Mouse (Mus musculus) kidney, embryonic 15.5 days (tissue): ENCODE measurements at regions not wholly inside any gene's neighbourhood (a gene's known extent, or its start where the extent isn't known, plus 50 kb on each side); places are given as distances from the start of the nearest gene placed in this dataset.

Experiments
- ATAC-seq: fragments of 200-750 bp; cut with Nextera tagmentation; replicated peaks from 2 replicates; pipeline ENCODE4 v1.8.0; 2017; ENCODE audit warnings: moderate TSS enrichment; ENCODE audit not compliant: low FRiP score
- H3K27ac ChIP-seq: fragments of 300-500 bp; sonication (generic); 2 replicates; pipeline ENCODE4 v1.5.1; 2015; ENCODE audit warnings: mild to moderate bottlenecking, inconsistent platforms
- H3K27me3 ChIP-seq: fragments of 300-500 bp; sonication (generic); 2 replicates; pipeline ENCODE4 v1.6.1; 2015; ENCODE audit warnings: inconsistent platforms
- H3K36me3 ChIP-seq: fragments of 300-500 bp; sonication (generic); 2 replicates; pipeline ENCODE4 v1.6.1; 2015; ENCODE audit warnings: inconsistent platforms
- H3K4me1 ChIP-seq: fragments of 300-500 bp; sonication (generic); 2 replicates; pipeline ENCODE4 v1.6.1; 2015; ENCODE audit warnings: inconsistent platforms
- H3K4me2 ChIP-seq: fragments of 300-500 bp; sonication (generic); 2 replicates; pipeline ENCODE4 v1.6.1; 2015; ENCODE audit warnings: moderate library complexity, mild to moderate bottlenecking, inconsistent platforms
- H3K4me3 ChIP-seq: fragments of 300-500 bp; sonication (generic); replicated peaks from 2 replicates; pipeline ENCODE4 v1.5.1; 2015; ENCODE audit warnings: mild to moderate bottlenecking, inconsistent platforms
- H3K9ac ChIP-seq: fragments of 300-500 bp; sonication (generic); 2 replicates; pipeline ENCODE4 v1.6.1; 2015; ENCODE audit warnings: mild to moderate bottlenecking, inconsistent platforms
- H3K9me3 ChIP-seq: fragments of 300-500 bp; sonication (generic); replicated peaks from 2 replicates; pipeline ENCODE4 v1.6.1; 2016; ENCODE audit warnings: inconsistent platforms
- WGBS: fragments of 180-500 bp; shearing (Covaris S2); methylation state at CpG from one replicate; pipeline ENCODE4 v1.1.7; 2015; ENCODE audit warnings: mixed read lengths; 5-methylcytosine and 5-hydroxymethylcytosine counted together

DNA sequence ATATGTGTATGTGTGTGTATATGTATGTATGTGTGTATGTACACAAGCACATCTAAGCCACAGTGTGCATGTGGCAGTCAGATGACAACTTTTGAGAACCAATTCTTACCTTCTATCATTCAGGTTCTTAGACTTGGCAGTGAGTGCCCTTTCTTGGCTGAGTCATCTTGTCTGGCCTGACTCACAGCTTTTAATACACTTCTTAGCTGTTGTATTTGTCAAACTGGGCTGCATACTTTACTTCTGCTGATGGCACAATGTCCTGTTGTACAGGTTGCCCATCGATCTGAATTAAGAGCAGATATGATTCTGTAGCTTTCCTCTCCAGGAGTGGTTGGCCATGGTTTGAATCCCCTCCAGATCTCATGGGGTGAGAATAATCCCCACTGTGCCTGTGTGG is 139.1 kb upstream of the Zfp648 start:
- no peaks in the 10 kb centered on the region for H3K9me3 ChIP-seq
- no peak overlapping the region for H3K4me3 ChIP-seq
- no peaks in the 10 kb centered on the region for H3K36me3 ChIP-seq
- no peak overlapping the region for H3K27ac ChIP-seq
- ATAC-seq: no peak
- no peaks in the 10 kb centered on the region for H3K4me1 ChIP-seq
- no peak overlapping the region for H3K4me2 ChIP-seq
- H3K9ac ChIP-seq: no peak overlapping the region
- no peaks in the 10 kb centered on the region for H3K27me3 ChIP-seq
- WGBS: 89% methylated on average over 1 of the region's 1 CpGs

DNA sequence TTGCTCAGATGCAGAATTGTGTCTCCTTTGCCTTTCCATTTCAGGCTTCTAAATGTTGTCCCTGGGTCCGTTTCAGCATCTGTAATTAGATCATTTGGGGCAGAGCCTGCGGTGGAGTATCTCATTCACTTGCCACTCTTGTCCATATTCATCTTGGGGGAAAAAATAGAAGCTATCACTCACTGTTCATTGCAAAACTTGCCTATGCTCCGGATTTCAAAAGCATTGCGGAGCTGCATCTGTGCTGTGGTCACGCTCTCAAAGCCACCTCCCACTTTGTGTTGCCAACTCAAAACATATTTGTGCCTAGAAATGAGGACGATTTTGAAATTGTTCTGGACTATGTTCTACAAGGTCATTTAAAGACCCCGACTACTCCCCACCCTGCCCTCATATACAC is 138.3 kb upstream of the Zfp648 start:
- no peaks in the 10 kb centered on the region for H3K36me3 ChIP-seq
- no peak overlapping the region for H3K27ac ChIP-seq
- no peaks in the 10 kb centered on the region for H3K27me3 ChIP-seq
- no peak overlapping the region for H3K4me3 ChIP-seq
- no peak for ATAC-seq
- no peaks in the 10 kb centered on the region for H3K4me1 ChIP-seq
- WGBS: 86% methylated on average over 7 of the region's 7 CpGs
- H3K4me2 ChIP-seq: no peak overlapping the region
- no peaks in the 10 kb centered on the region for H3K9me3 ChIP-seq
- no peak overlapping the region for H3K9ac ChIP-seq

DNA sequence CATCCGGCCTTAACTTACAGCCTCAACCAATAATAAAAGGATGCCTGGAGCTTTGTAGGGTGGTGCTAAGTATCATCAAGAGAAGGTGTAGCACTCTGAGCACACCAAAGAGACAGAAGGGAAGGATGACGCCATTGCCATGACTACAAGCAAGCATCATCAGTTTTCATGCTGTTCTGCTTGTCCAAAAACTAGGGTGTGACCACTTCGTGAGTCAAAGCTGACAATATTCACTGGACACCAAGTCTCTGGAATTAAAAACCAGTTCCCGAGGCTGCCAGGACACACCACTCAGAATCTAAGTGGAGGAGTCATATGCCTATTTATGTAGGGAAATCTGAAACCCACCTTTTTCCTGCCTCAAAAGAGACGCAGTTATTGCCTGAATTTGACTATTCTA is 136.4 kb upstream of the Zfp648 start:
- H3K4me3 ChIP-seq: no peak overlapping the region
- ATAC-seq: no peak
- H3K36me3 ChIP-seq: no peaks in the 10 kb centered on the region
- H3K27me3 ChIP-seq: no peaks in the 10 kb centered on the region
- H3K4me2 ChIP-seq: no peak overlapping the region
- no peaks in the 10 kb centered on the region for H3K9me3 ChIP-seq
- 81% methylated on average over 5 of the region's 5 CpGs for WGBS
- no peaks in the 10 kb centered on the region for H3K4me1 ChIP-seq
- H3K27ac ChIP-seq: no peak overlapping the region
- H3K9ac ChIP-seq: no peak overlapping the region

DNA sequence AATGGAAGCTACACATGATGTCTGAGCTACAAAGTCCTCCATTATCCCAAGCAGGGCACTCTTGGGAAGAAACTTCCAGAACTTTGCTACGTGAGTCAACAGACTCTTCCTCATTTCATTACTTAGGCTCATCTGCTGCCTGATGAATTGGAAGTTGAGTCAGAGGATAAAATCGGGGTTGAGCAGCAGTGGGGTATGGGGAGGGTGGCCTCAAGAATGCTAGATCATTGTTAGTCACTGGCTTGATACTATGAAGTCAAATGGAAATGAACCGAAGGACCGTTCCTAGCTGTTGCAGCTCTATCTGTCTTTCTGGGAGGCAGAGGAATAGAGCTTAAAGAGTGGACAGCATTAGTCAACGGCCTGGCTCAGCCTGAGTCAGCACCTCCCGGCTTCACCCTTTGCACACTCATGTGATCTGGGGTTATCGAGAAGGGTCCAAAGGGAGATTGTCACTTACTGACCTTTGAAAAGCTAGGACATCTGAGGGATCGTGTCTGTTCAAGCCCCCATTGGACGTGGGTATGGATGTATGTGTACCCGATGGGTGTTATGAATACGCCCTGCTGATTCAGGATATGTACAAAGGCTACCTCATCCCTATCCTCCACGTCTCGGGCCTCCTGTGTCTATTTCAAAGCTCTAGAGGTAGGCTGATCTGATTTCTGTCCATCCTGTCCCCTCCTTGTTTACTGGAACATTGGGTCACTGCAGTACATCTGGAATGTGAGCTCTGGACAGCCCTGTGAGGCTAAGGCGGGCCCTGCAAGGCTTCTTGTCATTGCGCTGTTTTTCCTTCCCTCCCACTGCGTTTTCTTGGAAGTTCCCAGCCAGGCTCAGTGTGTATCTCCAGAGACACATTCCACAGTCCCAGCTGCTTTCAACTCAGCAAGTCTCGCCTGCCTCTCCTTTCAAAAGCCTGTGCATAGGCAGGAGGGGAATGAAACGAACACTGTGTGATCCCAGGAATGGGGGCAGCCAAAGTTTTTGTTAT is 135.4 kb upstream of the Zfp648 start:
- no peak overlapping the region for H3K4me3 ChIP-seq
- no peak overlapping the region for H3K27ac ChIP-seq
- no peak for ATAC-seq
- no peak overlapping the region for H3K4me2 ChIP-seq
- no peaks in the 10 kb centered on the region for H3K36me3 ChIP-seq
- no peak overlapping the region for H3K9ac ChIP-seq
- H3K4me1 ChIP-seq: no peaks in the 10 kb centered on the region
- H3K27me3 ChIP-seq: no peaks in the 10 kb centered on the region
- 74% methylated on average over 18 of the region's 18 CpGs for WGBS
- no peaks in the 10 kb centered on the region for H3K9me3 ChIP-seq

DNA sequence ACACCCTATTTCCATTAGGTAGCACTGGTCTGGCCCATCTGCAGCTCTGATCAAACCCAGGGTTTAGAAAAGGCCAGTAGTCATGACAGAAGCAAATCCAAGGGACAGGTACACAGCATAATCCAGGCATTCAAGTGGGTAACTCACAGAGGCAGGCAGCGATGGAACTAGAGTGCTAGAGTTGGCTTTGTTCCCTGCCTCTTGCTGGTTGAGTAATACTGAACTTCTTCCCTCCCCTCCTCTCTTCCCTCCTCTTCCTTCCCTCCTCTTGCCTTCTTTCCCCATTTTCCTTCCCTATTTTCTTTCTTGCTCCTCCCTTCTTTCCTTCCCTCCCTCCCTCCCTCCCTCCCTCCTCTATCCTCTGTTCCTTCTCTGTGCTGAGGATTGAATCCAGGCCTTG is 133.1 kb upstream of the Zfp648 start:
- Histone ChIP-seq H3K9ac (no peak overlapping the region), H3K27me3 (no peaks in the 10 kb centered on the region), H3K27ac (no peak overlapping the region), H3K4me1 (no peaks in the 10 kb centered on the region), H3K36me3 (no peaks in the 10 kb centered on the region), H3K4me2 (no peak overlapping the region), H3K4me3 (no peak overlapping the region), H3K9me3 (no peaks in the 10 kb centered on the region)
- WGBS: 95% methylated on average over 1 of the region's 1 CpGs
- no peak for ATAC-seq

DNA sequence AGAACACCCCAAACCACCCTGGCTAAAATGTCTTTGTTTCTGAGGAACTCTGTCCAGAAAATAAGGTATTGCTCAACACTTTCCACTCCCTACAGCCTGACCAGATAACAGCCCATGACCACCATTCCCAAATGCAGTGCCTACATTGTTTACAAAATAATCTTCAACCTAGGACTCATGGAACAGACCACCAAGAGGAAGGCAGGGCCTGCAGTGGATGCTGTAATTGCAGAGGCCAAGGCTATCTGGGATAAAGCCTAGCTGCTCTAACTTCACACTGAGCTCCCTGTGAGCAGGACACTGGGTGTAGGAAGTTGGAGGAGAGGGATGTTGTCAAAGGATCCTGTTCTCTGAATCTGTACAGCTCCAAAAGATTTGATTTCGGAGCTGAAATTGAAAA is 126.7 kb upstream of the Zfp648 start:
- H3K36me3 ChIP-seq: no peaks in the 10 kb centered on the region
- 86% methylated on average over 1 of the region's 1 CpGs for WGBS
- no peak for ATAC-seq

DNA sequence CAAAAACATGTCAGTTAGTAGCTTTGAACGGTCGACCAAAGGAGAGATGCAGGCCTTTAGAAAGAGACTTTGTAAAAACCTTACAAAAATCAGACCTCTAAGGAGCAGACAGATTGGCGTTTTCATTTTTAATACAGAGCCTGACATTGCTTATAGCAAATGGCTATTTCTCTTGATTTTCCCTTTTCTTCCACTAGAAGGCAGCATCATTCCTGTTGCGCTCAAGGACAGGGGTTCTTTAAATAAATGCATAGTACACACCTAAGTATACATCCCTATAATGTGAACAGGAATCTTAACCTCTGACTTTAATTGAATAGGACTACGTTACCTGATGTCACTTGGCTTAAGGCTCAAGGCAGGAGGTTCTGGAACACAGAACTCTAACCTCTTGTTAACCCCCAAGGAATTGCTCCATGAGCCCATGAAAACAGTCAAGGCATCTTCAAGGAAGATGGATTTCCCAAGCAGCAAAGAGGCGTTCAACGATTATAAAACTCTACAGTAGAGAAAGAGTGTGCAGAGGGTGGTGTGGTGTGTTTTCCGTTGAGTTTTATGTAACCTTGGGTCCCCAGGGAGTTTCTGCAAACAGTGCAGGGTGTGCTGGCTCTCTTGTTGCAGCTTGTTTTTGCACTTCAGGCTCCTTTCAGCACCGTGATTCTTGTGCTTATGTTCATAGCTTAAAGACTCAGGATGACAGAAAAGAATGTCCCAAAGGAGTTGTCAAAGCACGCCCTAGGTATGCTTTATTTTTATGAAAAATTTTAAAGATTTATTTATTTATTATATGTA is 124.1 kb upstream of the Zfp648 start:
- H3K4me2 ChIP-seq: no peak overlapping the region
- H3K4me1 ChIP-seq: no peaks in the 10 kb centered on the region
- H3K36me3 ChIP-seq: no peaks in the 10 kb centered on the region
- no peak overlapping the region for H3K4me3 ChIP-seq
- H3K27me3 ChIP-seq: no peaks in the 10 kb centered on the region
- 65% methylated on average over 10 of the region's 10 CpGs for WGBS
- no peak overlapping the region for H3K27ac ChIP-seq
- no peak overlapping the region for H3K9ac ChIP-seq
- ATAC-seq: no peak
- H3K9me3 ChIP-seq: no peaks in the 10 kb centered on the region

More for the DNA sequence above, 126.7 kb upstream of the Zfp648 start:
- no peak overlapping the region for H3K27ac ChIP-seq
- no peak overlapping the region for H3K4me3 ChIP-seq
- no peaks in the 10 kb centered on the region for H3K27me3 ChIP-seq
- no peak overlapping the region for H3K4me2 ChIP-seq
- no peak overlapping the region for H3K9ac ChIP-seq
- no peaks in the 10 kb centered on the region for H3K4me1 ChIP-seq
- no peaks in the 10 kb centered on the region for H3K9me3 ChIP-seq

DNA sequence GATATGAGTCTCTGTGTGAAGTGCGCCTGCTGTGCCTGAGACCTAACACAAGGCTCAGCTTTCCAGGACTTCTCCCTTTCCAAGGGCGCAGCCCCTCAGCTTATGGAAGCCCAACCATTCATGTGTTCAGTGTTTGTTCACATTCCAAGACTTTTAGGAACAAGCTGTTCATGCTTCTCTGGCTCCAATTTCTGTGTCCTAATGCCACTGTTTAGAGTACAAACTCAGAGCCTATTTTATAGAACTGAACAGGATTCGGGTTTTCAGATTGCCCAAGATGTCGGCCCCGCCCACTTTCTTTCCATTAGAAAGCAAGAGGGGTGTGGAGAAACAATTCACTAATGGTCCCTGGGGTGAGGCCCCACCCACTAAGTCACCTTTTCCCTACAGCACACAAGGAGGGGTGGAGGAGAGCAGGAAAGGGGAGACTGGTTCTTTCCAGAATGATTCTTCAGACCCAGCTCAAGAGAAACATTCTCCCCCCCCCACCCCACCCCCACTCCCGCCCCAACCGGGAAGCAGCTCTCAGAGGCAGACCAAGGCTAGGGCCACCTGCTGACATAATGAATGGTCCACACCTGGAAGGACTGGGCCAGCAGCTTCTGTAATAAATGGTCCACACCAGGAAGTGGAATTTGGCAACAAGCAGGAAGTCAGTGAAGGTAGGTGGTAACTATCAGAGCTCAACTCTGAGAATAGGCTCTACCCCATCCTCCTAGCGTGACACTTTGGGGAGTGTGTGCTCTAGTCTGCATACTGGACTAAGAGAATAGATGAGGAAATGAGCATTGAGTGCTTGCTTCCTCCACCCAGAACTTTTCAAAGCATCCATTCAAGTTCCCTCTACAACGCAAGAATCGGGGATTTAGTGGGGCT is 120.2 kb upstream of the Zfp648 start:
- peak; percentile 60; the same call in 1 of the 2 replicates for ATAC-seq
- H3K36me3 ChIP-seq: no peaks in the 10 kb centered on the region
- no peaks in the 10 kb centered on the region for H3K9me3 ChIP-seq
- H3K9ac ChIP-seq: no peak overlapping the region
- H3K4me3 ChIP-seq: no peak overlapping the region
- no peak overlapping the region for H3K4me2 ChIP-seq
- WGBS: 54% methylated on average over 10 of the region's 10 CpGs
- no peak overlapping the region for H3K27ac ChIP-seq
- H3K27me3 ChIP-seq: no peaks in the 10 kb centered on the region
- H3K4me1 ChIP-seq: no peaks in the 10 kb centered on the region

DNA sequence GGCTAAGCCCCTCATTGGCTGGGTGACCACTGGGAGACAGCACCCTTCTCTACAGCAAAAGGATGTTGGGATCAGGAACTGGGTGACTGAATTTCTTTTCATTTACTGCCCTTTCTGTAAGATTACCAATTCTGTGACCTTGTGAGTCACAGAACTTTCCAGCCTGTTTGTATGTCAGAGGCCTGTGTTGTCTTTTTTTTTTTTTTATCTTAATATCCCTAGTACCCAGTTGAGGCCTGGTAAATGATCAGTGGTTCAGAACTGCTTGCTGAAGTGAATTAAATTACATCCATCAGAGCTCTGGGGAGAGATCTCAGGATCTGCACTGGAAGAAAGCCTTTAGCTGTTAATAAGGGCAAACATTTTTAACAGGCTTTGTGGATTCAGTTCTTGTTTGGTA is 114.8 kb upstream of the Zfp648 start:
- Histone ChIP-seq H3K9me3 (no peaks in the 10 kb centered on the region), H3K27ac (no peak overlapping the region), H3K4me3 (no peak overlapping the region), H3K27me3 (no peaks in the 10 kb centered on the region), H3K4me2 (no peak overlapping the region), H3K4me1 (no peaks in the 10 kb centered on the region), H3K36me3 (no peaks in the 10 kb centered on the region), H3K9ac (no peak overlapping the region)
- no peak for ATAC-seq

DNA sequence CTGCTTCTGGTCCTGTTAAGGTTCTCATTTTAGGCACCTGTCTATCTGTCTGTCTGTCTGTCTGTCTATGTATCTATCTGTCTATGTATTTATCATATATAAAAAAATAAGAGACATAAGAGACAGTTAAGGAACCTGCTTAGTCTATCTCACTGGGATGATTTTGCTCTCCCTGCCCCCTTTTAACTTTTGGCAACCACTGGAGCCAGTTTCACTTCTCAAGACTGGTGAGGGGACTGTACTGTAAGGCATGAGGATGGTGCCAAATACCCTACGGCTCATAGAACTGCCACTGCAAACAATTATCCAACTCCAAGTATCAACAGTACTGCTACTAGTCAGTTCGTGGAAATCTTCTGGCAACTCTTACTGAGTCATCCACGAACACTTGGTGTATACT is 111.2 kb upstream of the Zfp648 start:
- Histone ChIP-seq H3K9me3 (no peaks in the 10 kb centered on the region), H3K4me2 (no peak overlapping the region), H3K9ac (no peak overlapping the region), H3K27ac (no peak overlapping the region), H3K36me3 (no peaks in the 10 kb centered on the region), H3K27me3 (no peaks in the 10 kb centered on the region), H3K4me1 (no peaks in the 10 kb centered on the region), H3K4me3 (no peak overlapping the region)
- ATAC-seq: no peak
- WGBS: 90% methylated on average over 3 of the region's 3 CpGs

DNA sequence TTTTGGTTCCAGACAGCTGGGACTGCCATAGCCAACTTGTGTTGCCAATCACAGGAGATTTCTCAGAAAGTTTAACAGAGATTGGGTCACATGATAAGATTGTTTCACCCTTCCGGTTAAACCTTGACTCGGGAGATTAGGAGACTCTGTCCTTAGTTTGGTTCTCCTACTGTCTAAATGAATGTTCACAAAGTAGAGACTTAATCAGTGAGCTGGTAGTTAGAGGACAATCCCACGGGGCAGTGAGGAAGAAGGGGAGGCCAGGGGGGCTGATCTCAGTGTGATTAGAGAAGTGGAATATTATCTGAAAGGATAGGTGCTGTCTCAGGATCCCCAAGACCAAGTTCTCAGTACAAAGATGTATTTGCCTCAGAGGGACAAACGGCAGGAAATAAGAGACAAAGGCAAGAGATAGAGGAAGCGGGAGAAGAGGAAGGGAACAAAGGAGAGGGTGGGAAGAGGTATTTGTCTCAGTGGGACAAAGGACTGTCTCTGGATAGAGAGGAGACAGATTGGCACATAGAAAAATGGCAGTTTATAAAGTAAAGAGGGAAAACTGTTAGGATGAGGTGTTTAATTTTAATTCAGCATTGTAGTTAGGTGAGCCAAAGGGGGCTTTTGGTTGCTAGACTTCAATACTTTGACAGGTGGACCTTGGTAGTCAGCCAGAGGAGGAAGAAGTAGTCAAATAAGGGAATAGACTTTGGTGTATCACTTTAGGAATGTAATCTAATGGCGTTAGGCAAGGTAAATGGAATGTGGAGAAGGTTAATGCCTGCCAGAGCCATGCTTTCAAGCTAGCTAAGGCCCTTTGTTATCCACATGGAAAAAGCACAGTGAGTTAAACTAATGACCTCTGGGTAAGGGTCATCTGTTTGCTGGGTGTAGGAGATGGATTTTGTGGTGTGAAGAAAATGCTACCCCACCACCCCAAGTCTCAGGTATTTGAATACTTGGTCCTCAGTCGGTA is 110.2 kb upstream of the Zfp648 start:
- no peak overlapping the region for H3K27ac ChIP-seq
- 68% methylated on average over 7 of the region's 7 CpGs for WGBS
- no peak overlapping the region for H3K9ac ChIP-seq
- no peaks in the 10 kb centered on the region for H3K9me3 ChIP-seq
- no peaks in the 10 kb centered on the region for H3K27me3 ChIP-seq
- no peak for ATAC-seq
- no peaks in the 10 kb centered on the region for H3K36me3 ChIP-seq
- H3K4me3 ChIP-seq: no peak overlapping the region
- H3K4me1 ChIP-seq: no peaks in the 10 kb centered on the region
- H3K4me2 ChIP-seq: no peak overlapping the region
